Mouse (Mus musculus): ENCODE data around the gene Ddx4.

Gene Ddx4

GRCm38 (mm10) chr13:112652205-112652604 is at the start of gene Ddx4:
Ddx4 (minus strand) TSS chr13:112652475.
- peak; percentile 91 for DNase-seq (ENCODE audit: low read depth, low spot score)

DNA sequence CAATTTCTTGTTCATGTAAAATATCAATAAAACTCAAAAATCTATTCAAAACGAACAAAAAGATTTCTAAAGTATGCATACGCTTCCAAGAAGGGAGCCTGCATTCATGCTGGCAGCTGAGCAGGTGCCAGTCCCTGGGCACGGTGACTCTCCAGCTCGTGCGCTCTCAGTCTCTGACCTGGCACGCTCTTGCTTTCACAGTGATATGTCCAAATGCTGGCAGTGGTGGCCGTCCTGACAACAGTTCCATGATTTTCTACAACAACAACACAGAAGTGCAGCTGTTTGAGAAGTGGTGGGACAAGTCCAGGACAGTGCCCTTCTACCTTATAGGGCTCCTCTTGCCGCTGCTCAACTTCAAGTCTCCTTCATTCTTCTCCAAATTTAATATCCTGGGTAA is 49.0 kb upstream of the Ddx4 start:
- no peak for DNase-seq (ENCODE audit: low read depth, low spot score)

- peak; percentile 17 for DNase-seq (ENCODE audit: low read depth, low spot score)
These were observed 43.4 kb upstream of the Ddx4 start for GRCm38 (mm10) chr13:112695526-112696240.

DNA sequence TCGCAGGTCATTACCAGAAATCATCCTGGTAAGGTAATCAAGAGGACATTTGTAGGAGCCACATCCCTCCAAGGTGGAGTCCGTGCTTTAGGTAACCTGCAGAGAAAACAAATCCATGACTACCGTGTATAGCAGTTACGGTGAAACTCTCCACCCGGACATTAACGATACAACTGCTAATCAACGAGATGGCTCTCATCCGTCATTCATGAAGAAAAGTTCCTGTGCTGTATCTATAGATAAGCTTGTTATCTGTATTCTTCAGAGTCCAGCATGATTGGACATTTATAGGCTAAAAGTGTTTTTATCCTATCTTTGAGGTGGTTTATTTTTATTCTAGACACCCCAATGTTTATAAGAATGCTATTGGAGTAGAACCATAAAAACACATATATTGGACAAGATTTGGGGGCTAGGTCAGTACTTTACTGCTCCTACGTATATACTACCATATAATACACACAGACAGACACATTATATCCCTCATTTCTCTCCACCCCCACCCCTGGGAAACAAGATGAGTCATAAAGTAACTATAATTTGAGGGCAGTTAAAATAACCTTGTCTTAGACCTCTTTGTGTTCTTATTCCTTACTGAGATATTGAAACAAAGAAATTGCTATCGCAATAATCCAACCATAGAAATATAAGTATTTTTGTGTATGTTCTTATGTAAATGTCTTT is 40.7 kb upstream of the Ddx4 start:
- no peak for DNase-seq (ENCODE audit: low read depth, low spot score)

GRCm38 (mm10) chr13:112686155-112686554 is 33.9 kb upstream of the Ddx4 start:
- DNase-seq (ENCODE audit: low read depth, low spot score), result no peak

- no peak for DNase-seq (ENCODE audit: low read depth, low spot score)
These were observed 31.7 kb upstream of the Ddx4 start for GRCm38 (mm10) chr13:112683970-112684369.

DNA sequence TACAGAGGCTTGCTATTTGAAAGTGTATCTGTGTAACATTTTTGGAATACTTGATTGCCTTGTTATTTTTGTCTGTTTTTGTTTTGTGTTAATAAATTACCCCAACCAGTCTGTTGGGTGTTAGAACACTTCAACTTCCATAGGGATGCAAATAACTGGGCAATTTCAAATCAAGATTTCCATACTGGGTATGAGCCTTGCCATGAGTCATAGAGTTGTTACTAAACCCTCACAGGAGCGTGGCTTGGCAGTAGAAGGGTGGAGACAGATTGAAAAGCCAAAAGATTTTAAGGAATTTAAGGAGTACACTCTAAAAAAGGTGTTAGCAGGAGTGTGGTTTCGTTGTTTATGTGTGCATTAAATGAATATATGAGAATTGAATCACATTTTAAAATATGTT is 31.0 kb upstream of the Ddx4 start:
- DNase-seq (ENCODE audit: low read depth, low spot score), result no peak

DNA sequence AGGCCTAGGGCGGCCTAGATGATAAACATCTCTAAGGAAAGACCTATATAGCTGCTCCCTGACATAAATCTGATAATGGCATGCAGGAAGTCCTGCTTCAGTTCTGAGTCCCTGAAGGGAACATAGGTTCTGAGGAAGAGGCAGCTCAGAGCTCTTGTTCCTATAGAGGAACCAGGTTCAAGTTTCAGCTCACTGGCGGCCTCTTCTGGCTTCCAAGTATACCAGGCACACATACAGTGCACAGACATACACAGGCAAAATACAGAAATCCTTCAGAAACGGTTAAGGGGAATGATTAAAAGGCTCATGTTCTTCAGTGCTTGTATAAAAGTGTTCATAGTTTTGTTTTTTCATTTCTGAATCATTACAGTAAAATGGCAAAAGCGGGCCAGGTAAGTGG is 25.9 kb upstream of the Ddx4 start:
- DNase-seq (ENCODE audit: low read depth, low spot score), result peak; percentile 70

GRCm38 (mm10) chr13:112673899-112674447 is 21.7 kb upstream of the Ddx4 start:
- peak; percentile 79 for DNase-seq (ENCODE audit: low read depth, low spot score)

GRCm38 (mm10) chr13:112672797-112673196 is 20.5 kb upstream of the Ddx4 start:
- no peak for DNase-seq (ENCODE audit: low read depth, low spot score)

GRCm38 (mm10) chr13:112671708-112672107 is 19.4 kb upstream of the Ddx4 start:
- peak; percentile 54 for DNase-seq (ENCODE audit: low read depth, low spot score)

DNA sequence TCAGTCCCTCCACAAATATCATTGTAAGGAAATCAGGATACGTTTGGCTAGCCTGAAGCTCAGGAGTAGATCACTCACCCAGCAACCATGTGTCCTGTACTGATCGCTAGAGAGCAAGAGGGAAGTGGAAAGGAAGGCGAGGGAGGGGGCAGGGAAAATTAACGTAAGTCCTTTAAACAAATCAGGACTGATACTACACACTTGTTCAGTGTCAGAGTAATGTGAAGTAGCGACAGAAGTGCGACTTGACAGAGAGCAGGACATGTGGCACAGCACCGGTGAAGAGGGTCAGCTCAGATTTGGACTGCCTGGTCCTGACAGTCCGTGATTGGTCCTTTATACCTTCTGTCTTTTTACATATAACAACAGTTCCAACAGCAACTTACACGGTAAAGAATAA is 14.9 kb upstream of the Ddx4 start:
- no peak for DNase-seq (ENCODE audit: low read depth, low spot score)

DNA sequence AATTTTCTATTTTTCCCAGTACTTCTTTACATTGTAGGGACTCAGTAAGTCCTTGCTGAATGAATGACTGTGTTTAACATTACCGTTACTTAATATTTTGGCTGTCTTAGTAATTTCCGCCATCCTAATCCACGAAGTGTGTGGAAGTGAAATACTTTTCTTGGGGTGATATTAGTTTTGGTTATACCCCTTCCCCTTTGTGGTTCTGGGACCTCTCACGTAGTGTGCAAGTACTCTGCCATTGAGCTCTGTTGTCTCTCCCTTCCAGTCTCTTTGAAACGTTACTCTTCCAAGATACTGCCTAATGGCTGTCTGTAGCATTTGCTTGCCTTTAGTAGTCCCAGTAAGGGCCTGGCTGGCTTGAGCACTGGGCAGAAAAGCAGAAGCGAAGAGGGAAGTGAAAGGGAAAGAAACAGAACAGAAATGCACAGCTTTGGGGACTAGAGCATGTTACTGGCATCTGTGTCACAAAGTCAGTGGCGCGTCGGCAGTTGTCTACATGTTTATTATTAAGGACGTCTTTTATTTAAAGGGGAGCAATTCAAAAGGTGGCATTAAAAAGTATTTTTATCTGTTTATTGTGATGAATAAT is 14.3 kb upstream of the Ddx4 start:
- DNase-seq (ENCODE audit: low read depth, low spot score), result no peak

- DNase-seq (ENCODE audit: low read depth, low spot score), result no peak
These were observed 9.4 kb upstream of the Ddx4 start for GRCm38 (mm10) chr13:112661687-112662086.

DNA sequence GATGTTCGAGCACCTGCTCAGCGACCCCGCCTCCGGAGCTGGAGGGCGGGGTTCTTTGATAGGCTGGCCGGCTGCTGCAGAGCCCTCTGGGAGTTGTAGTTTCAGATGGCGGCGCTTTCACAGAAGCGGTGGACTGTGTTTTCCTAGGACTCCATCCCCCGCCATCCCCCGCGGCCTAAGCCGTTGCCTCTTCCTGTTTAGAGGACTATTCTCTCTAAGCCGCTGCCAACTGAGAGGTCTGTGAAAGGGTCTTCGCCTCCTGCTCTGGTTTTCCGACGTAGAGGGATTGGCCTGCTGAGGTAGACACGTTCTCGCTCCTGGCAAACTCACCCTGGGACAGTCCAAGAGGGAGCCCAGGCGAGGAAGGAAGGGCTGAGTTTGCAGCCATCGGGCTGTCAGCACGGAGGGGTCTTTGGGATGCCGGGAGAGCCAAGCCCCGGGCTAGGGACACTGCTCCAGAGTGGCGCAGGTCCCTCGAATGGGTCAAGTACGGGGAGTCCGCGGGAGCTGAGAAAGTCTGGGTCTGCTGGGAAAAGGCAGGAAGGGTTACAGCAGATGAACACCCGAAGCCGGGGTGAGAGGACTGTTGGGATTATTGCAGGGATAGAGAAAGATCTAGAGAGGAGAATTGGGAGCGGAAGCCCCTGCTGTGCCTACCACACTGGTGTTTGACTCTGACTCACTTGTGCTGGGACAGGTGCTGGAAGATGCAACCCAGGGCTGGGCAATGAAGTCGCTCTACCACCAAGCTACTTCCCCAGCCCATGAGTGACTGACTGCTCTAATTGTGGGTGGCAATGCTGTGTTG is 8.5 kb upstream of the Ddx4 start, which contains the start of gene Slc38a9:
Gene Slc38a9 (plus strand): TSS at position 178 of the 808 bp plus-strand sequence.
- DNase-seq (ENCODE audit: low read depth, low spot score), result peak; percentile 97

DNA sequence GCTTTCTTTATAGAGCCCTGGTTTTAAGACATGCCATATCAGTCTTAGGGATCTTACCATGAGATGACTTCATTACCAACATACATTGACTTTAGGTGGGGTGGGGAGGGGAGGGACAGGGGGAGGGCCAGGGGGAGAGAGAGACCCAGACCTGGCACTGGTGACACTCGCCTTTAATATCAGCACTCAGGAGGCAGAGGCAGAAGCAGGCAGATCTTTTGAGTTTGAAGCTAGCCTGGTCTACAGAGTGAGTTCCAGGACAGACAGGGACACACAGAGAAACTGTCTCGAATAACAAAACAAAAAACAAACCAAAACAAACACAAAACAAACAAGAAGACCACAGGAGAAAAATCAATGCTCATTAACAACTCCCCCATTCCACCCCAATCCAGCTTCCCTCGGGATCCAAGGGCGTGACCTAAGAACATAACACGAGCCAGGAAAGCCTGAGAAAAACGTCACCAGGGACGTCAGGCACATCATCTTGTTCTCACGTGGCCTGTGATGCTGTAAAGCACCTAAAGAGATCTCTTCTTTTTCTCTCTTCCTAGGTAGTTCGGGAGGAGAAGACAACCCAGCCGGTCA is 7.8 kb upstream of the Ddx4 start:
- DNase-seq (ENCODE audit: low read depth, low spot score), result no peak

DNA sequence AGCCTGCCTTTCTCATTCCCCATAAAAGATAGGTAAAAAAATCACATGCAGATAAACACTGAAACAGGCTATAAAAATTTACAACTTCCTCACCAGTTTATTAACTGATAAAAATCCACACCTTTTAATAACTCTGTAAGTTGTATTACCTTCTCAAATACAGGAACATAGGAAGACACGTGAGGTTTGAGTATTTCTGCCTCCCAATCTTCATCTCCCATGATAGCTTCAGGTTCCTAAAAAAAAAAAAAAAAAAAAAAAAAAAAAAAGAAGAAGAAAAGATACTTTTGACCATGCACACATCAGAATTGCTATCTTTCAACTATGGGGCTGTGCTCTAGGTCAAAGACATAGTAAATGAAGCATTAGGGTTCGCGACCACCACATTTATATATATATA is 1.1 kb downstream of the Ddx4 start:
- no peak for DNase-seq (ENCODE audit: low read depth, low spot score)

GRCm38 (mm10) chr13:112645529-112646186 is 6.6 kb downstream of the Ddx4 start:
- no peak for DNase-seq (ENCODE audit: low read depth, low spot score)

- DNase-seq (ENCODE audit: low read depth, low spot score), result no peak
These were observed 7.3 kb downstream of the Ddx4 start for GRCm38 (mm10) chr13:112644996-112645395.

GRCm38 (mm10) chr13:112642897-112643296 is 9.4 kb downstream of the Ddx4 start:
- no peak for DNase-seq (ENCODE audit: low read depth, low spot score)

DNA sequence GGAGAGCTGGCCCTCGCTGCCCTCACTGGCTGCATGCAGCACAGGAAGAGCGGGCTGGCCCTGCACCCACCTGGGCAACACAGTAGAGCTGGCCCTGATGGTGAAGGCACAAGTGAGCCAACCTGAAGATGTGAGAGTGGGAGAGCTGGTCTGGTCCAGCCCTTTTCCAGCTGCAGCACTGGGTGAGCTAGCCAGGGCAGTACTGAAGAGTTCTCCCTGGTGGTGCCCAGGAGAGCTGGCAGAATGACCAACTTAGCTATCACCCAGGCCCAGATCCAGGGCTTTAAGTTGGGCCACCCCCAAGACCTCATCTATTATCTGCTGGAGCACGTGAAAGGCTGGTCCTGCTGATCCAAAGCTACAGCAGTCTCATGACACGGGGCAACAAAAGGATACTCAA is 13.2 kb downstream of the Ddx4 start:
- no peak for DNase-seq (ENCODE audit: low read depth, low spot score)

Measured in ZHBTc4 (cell line).